Mouse (Mus musculus): ENCODE measurements around the gene Slc16a5.

DNA sequence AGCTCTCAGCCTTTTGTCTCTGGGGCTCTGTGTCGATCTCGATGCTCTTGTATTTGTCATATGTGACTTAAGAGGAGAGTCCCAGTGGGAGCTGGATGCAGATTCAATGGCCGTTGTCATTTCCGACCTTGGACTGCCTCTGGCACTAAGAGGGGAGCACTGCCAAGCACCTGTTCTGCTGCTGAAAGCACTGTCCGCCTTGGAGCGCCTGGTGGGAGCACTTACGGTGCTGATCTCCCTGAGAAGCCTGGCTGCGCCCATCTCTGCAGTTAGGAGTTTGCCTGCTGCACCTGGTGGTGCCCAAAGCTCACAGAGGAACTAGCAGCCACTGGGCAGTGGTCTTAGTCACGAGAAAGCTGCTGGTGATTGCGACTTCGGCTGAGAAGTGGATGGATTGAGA is 21.0 kb downstream of the Slc16a5 start:
- TF ChIP-seq CTCF (IDR thresholded peaks at IDR 0.05; ENCODE audit: low read depth, low read length) (no peak), POLR2A (IDR thresholded peaks at IDR 0.05; ENCODE audit: borderline replicate concordance, low read depth, low read length) (no peak)
